Mouse (Mus musculus): Measurements from ENCODE around the gene Sphk1.

DNA sequence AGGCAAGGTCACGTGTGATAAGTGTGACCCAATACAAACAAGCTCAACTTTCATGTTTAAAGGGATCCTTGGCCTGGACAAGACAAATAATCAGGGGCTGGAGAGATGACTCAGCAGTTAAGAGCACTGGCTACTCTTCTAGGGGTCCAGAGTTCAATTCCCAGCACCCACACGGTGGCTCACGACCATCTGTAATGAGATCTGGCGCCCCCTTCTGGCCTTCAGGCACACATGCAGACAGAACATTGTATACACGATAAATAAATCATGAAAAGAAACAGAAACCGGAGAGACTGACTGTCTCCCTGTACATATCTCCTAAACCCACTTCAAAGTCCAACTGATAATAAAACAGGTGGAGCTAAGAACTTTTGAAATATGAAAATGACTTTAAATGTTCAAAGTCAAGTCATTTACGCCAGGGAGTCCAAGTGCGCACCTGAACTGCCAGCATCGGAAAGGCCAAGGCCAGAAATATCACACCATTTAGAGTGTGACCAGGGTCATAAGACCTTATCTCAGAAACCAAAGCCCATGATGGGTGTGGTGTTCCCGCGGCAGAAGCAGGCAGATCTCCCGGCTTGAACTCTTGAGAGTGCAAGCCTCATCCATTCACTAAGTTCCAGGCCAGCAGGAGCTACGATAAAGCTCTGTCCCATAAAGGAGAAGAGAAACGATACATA, 41.9 kb upstream of the Sphk1 start:
- TF ChIP-seq CTCF (IDR thresholded peaks at IDR 0.05; ENCODE audit: insufficient read depth, low read length) (0 out of 2 replicates have a peak, but pooled peaks have one; percentile 17), POLR2A (IDR thresholded peaks at IDR 0.05; ENCODE audit: borderline replicate concordance, extremely low read depth, low read depth, low read length) (no peak)
